Mouse (Mus musculus): Measurements from ENCODE around the gene Antxr1. TPM values are rescaled to one million over a fixed set of nuclear protein-coding genes. Genes with fewer than 3 reads are reported as not detected.
A peak's percentile ranks its signal among the peaks of the same experiment; 100 is the strongest.

The Antxr1 gene
- polyA plus RNA-seq, 1 experiment from 2014 or later = 15.5 TPM

DNA sequence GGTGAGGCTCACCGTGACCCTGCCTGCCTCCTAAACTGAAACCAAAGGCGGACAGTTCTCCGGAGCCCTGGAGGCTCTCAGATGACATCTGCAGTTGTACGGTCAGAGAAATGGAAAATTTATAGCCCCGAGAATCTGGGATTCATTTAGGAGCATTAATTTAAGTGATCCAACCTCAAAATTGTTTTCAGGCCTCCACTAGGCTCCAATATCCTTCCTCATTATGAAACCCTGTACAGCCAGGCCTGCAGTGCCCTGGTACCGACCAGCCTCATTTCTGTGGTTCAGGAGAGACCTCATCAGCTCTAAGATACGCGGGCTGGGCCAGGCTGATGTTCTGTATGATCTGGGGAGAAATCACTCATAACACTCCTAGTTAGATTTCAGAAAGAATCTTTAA is 184.2 kb downstream of the Antxr1 start:
- DNase-seq (no peak), ATAC-seq (ENCODE audit: insufficient read depth) (no peak)
- no peak overlapping the region for H3K27ac ChIP-seq (ENCODE audit: low read depth)
- H3K4me1 ChIP-seq (ENCODE audit: insufficient read depth) = no peaks in the 10 kb centered on the region; the same call in 1 of the 2 replicates
- no peaks in the 10 kb centered on the region for H3K9me3 ChIP-seq (ENCODE audit: low read depth, low read length)
- H3K4me3 ChIP-seq (ENCODE audit: low read depth, low read length) = no peak overlapping the region
- no peaks in the 10 kb centered on the region for H3K27me3 ChIP-seq (ENCODE audit: insufficient read depth, low read length)
- 87% methylated on average over 8 of the region's 8 CpGs for WGBS
- H3K36me3 ChIP-seq (ENCODE audit: insufficient read depth) = no peaks in the 10 kb centered on the region
- no peak overlapping the region for H3K9ac ChIP-seq
- no peak overlapping the region for H3K4me2 ChIP-seq
- no peak for TF ChIP-seq CTCF (IDR thresholded peaks at IDR 0.05; ENCODE audit: low read depth)

DNA sequence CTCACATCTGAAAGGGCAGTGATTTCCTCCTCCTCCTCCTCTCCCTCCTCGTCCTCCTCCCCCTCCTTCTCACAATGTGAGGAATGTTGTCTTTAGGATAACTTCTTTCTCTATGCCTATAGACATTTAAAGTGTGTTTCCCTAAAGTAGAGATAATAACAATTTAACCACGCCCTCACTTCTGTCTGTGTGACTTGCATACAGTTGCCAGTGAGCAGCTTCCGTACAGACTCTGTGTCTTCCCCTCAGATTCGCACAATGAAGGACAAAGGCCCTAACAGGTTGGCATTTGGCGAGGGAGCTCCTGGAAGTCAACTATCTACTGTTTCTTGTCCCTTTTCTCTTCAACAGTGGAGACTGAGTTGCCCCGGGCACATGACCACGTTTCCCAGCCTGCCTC is 185.2 kb downstream of the Antxr1 start:
- no peaks in the 10 kb centered on the region for H3K36me3 ChIP-seq (ENCODE audit: insufficient read depth)
- ATAC-seq (ENCODE audit: insufficient read depth) (no peak), DNase-seq (no peak)
- no peak overlapping the region for H3K27ac ChIP-seq (ENCODE audit: low read depth)
- no peak overlapping the region for H3K4me3 ChIP-seq (ENCODE audit: low read depth, low read length)
- H3K4me2 ChIP-seq = no peak overlapping the region
- H3K27me3 ChIP-seq (ENCODE audit: insufficient read depth, low read length) = no peaks in the 10 kb centered on the region
- no peaks in the 10 kb centered on the region for H3K9me3 ChIP-seq (ENCODE audit: low read depth, low read length)
- no peak for TF ChIP-seq CTCF (IDR thresholded peaks at IDR 0.05; ENCODE audit: low read depth)
- H3K9ac ChIP-seq = no peak overlapping the region
- WGBS = 70% methylated on average over 7 of the region's 7 CpGs
- no peaks in the 10 kb centered on the region; the same call in 1 of the 2 replicates for H3K4me1 ChIP-seq (ENCODE audit: insufficient read depth)

DNA sequence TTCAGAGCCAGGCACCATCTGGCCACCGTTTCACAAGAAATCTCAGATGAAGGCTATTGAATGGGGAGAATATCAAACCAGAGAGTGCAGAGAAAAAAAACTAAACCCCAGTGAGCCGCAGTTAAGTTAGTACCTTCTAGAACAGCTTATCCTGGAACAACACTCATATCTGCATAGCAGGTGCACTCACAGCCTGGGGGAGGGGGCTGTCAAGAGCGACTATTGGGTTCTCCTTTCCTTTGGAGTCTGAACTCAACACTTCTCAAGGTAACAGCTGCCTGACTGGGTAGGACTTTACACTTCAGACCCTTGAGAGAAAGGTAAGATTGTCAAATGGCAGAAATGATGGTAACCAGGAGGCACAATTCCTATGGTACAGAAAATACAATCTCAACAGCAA is 187.7 kb downstream of the Antxr1 start:
- WGBS = 70% methylated on average over 3 of the region's 3 CpGs
- Histone ChIP-seq H3K4me2 (no peak overlapping the region), H3K27ac (ENCODE audit: low read depth) (no peak overlapping the region)

DNA sequence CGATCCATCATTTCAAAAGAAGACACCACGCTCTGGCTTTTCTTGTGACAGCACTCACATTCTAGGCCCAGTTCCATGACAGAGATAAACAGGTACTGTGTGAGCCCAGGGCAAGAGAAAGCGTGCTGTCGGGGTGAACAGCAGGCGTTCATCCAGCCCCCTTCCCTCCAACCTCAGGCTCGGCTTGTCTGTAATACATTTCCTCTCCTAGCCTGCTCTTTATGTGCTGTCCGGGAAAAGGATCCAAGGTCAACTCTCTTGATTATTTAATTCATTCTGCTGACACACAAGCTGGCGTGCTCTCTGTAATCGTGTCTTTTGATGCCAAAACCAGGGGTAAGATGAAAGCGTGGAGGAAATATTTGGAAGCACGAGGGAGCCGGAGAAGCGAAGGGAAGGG is 192.0 kb downstream of the Antxr1 start:
- no peak overlapping the region for H3K4me2 ChIP-seq
- no peak overlapping the region for H3K4me3 ChIP-seq (ENCODE audit: low read depth, low read length)
- no peak overlapping the region for H3K9ac ChIP-seq
- WGBS = 40% methylated on average over 13 of the region's 13 CpGs
- no peaks in the 10 kb centered on the region for H3K9me3 ChIP-seq (ENCODE audit: low read depth, low read length)
- peak; percentile 62 for DNase-seq
- H3K4me1 ChIP-seq (ENCODE audit: insufficient read depth) = peaks cover 11% of the 10 kb centered on the region
- no peaks in the 10 kb centered on the region for H3K36me3 ChIP-seq (ENCODE audit: insufficient read depth)
- peak; percentile 50 for ATAC-seq (ENCODE audit: insufficient read depth)
- no peak for TF ChIP-seq CTCF (IDR thresholded peaks at IDR 0.05; ENCODE audit: low read depth)
- H3K27ac ChIP-seq (ENCODE audit: low read depth) = peak overlapping the region; percentile 1; the same call in 1 of the 2 replicates
- no peaks in the 10 kb centered on the region for H3K27me3 ChIP-seq (ENCODE audit: insufficient read depth, low read length)

More for the DNA sequence above, 187.7 kb downstream of the Antxr1 start:
- DNase-seq (no peak), ATAC-seq (ENCODE audit: insufficient read depth) (no peak)
- TF ChIP-seq CTCF (IDR thresholded peaks at IDR 0.05; ENCODE audit: low read depth) = no peak
- Histone ChIP-seq H3K9ac (no peak overlapping the region), H3K4me1 (ENCODE audit: insufficient read depth) (peaks cover 5% of the 10 kb centered on the region), H3K4me3 (ENCODE audit: low read depth, low read length) (no peak overlapping the region), H3K9me3 (ENCODE audit: low read depth, low read length) (no peaks in the 10 kb centered on the region), H3K27me3 (ENCODE audit: insufficient read depth, low read length) (no peaks in the 10 kb centered on the region), H3K36me3 (ENCODE audit: insufficient read depth) (no peaks in the 10 kb centered on the region)

DNA sequence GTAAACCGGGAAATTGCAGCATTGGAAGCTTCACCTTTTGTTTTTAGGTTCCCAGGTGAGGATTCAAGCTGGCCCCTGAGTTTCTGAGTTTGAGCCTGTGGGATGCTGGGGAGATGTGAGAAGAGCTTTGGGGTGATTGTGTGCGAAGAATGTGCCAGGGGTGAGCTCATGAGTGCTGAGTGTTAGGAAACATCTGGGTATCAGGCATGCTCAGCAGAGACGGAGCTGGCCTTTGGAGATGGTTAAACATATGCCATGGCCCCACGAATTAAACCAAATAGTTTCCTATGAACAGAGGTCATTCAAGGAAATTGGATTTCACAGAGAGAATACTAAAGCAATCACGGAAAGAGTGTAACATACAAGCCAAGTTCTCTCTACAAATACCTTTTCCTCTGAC is 193.4 kb downstream of the Antxr1 start:
- Histone ChIP-seq H3K27me3 (ENCODE audit: insufficient read depth, low read length) (no peaks in the 10 kb centered on the region), H3K4me2 (no peak overlapping the region), H3K27ac (ENCODE audit: low read depth) (no peak overlapping the region), H3K9ac (no peak overlapping the region), H3K36me3 (ENCODE audit: insufficient read depth) (no peaks in the 10 kb centered on the region), H3K4me3 (ENCODE audit: low read depth, low read length) (no peak overlapping the region), H3K9me3 (ENCODE audit: low read depth, low read length) (no peaks in the 10 kb centered on the region), H3K4me1 (ENCODE audit: insufficient read depth) (peaks cover 11% of the 10 kb centered on the region)
- ATAC-seq (ENCODE audit: insufficient read depth) = no peak
- no peak for TF ChIP-seq CTCF (IDR thresholded peaks at IDR 0.05; ENCODE audit: low read depth)
- 43% methylated on average over 5 of the region's 5 CpGs for WGBS
- peak; percentile 75 for DNase-seq

DNA sequence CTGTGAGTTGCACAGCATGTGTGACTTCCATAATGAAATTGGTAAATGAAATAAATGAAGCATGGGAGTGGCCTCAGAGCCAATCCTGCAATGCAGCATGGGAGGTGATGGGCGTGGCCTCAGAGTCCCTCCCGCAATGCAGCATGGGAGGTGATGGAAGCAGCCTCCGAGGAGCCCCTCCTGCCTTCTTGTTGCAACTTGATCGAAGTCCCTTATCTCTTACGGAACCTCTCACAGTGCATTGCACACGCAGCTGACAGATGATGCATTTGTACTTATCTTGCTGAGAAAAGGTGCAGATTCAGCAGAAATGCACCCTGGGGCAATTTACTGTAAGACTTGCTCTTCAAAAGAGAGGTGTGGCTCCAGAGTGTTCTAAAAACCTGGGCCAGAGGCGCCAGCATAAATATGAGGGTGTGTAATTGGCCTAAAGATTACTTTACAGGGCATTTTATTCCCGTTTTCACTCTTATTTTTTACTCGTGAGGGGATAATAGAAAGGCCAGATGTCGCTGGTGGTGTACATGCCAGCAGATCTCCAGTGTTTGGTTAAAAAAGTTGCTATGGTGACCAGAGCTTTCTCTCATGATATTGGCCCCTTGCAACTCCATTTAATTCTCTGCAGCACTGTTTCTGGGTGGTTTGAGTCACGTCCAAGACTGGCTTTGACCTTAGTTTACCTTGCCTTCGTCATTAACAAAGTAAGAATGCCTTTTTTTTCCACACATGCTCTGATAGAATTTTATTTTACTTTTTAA is 195.6 kb downstream of the Antxr1 start:
- ATAC-seq (ENCODE audit: insufficient read depth) (no peak), DNase-seq (peak; percentile 50)
- Histone ChIP-seq H3K27me3 (ENCODE audit: insufficient read depth, low read length) (no peaks in the 10 kb centered on the region), H3K4me3 (ENCODE audit: low read depth, low read length) (no peak overlapping the region), H3K4me1 (ENCODE audit: insufficient read depth) (peaks cover 11% of the 10 kb centered on the region), H3K9me3 (ENCODE audit: low read depth, low read length) (no peaks in the 10 kb centered on the region), H3K9ac (no peak overlapping the region), H3K27ac (ENCODE audit: low read depth) (no peak overlapping the region), H3K36me3 (ENCODE audit: insufficient read depth) (peaks cover 16% of the 10 kb centered on the region; the same call in 1 of the 2 replicates), H3K4me2 (no peak overlapping the region)
- TF ChIP-seq CTCF (IDR thresholded peaks at IDR 0.05; ENCODE audit: low read depth) = no peak
- WGBS = 49% methylated on average over 12 of the region's 12 CpGs

DNA sequence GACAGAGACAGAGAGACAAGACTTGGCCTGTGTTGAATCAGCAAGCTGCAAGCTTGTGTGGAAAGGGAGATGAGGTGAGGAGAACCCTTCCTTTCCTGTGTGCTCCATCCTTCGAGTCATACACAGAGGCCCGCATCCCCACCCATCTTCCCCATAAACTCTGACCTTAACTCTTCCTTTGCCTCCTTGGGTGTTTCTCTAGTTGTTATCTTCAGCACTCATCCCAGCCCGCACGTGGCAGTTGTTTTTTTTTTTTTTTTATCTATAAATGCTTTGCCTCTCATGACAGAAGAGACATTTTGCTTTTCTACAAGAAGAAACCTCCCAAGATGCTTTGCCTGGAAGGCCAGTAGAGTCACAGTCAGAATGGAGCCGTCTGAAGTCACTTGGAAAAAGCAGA is 197.1 kb downstream of the Antxr1 start:
- no peaks in the 10 kb centered on the region for H3K27me3 ChIP-seq (ENCODE audit: insufficient read depth, low read length)
- peaks cover 20% of the 10 kb centered on the region; the same call in 1 of the 2 replicates for H3K36me3 ChIP-seq (ENCODE audit: insufficient read depth)
- WGBS = 70% methylated on average over 5 of the region's 5 CpGs
- DNase-seq (no peak), ATAC-seq (ENCODE audit: insufficient read depth) (no peak)
- 0 out of 2 replicates have a peak, but pooled peaks cover 6% of the 10 kb centered on the region for H3K4me1 ChIP-seq (ENCODE audit: insufficient read depth)
- no peak overlapping the region for H3K4me2 ChIP-seq
- no peak for TF ChIP-seq CTCF (IDR thresholded peaks at IDR 0.05; ENCODE audit: low read depth)
- no peak overlapping the region for H3K27ac ChIP-seq (ENCODE audit: low read depth)
- H3K9ac ChIP-seq = no peak overlapping the region
- no peaks in the 10 kb centered on the region for H3K9me3 ChIP-seq (ENCODE audit: low read depth, low read length)
- H3K4me3 ChIP-seq (ENCODE audit: low read depth, low read length) = no peak overlapping the region
